Mouse (Mus musculus): ENCODE measurements around the gene Mid1. TPM values are rescaled to one million over a fixed set of nuclear protein-coding genes. Genes with fewer than 3 reads are reported as not detected.

The Mid1 gene
- 10 to 100 TPM in 1 of 2 experiments, 1 to 10 TPM in 1; 10.0 to 20.3 TPM for total RNA-seq (2023)

DNA sequence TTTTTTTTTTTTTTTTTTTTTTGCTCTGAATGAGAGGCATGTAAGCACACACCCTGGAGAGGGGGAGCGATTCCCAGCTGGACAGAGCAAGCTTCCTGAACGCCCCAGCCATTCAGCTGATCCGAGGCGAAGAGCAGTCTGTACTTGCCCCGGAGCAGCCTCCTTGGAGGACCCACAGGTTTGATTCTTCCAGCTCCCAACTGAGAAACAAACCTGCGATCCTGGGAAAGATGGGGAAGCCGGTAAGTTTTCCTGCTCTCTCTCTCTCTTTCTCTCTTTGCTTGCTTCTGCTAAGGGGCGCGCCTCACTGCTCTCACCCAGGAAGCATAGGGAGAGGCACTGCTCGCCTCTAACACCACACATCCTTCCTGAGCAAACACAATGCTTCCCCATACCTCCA is at the start of gene Mid1:
TSS of gene Mid1 (plus strand) at position 69 of the 400 bp plus-strand sequence.

DNA sequence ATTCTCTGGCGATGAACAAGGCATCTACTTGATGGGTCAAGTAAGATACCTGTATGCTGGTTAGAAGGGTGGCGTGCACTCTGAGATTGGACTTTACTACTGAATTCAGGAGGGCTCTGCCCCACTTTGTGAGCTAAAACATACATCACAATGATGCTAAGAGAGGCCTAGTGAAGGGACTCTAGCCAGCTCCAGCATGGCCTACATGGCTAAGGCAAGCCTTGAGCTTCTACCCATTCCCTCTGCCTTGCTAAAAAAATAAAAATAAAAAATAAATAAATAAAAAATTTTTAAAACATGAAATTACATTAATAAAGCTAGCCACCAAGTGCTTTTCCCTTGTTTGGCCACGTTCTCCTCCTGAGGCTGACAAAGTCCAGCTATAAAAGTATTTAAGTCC is 94.5 kb downstream of the Mid1 start, which contains the start of gene 4933400A11Rik:
TSS of gene 4933400A11Rik (minus strand) at position 101 of the 400 bp plus-strand sequence.

GRCm38 (mm10) chrX:170009016-170009750 is 324.2 kb downstream of the Mid1 start, which contains the start of gene Gm21887:
Gm21887 (plus strand) TSS chrX:170009659.

Other genes starting within 250 kb of the Mid1 start
- gene 4933400A11Rik, start 94.4 kb downstream of the Mid1 start, total RNA-seq (2023), result not detected

Data from neutrophil, adult 83 days (primary cell).